Comparison of ENCODE assay signal across 20 mouse cellular contexts in the genomic region with DNA sequence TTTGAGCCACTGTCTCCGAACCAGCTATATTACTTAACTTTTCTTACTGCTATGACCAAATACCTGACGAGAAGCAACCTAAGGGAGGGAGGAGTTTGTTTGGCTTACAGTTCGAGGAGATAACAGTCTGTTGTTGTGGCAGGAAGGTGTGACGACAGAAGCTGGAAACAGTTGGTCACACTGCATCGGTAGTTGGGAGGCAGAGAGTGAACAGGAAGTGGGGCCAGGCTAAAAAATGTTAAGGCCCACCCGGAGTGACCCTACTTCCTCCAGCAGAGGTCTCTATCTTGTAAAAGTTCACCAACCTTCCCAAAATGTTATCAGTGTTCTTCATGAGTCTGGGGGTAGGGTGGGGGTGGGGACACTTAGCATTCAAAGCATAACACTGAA. TPM values are rescaled to one million over a fixed set of nuclear protein-coding genes. Genes with fewer than 3 reads are reported as not detected.
DNase-seq lines count a peak whose midpoint lies in the region; ATAC-seq lines count a peak whose summit lies in the region.
"Had no signal": no experiment of that assay in that cellular context is flagged by ENCODE, and none has a peak within 500 bp of the region (broad histone marks: within the 10 kb centered on the region; RNA-seq: fewer than 3 reads in every experiment).

No protein-coding gene starts in this region.

- H3K4me2 ChIP-seq in midbrain, embryonic 11.5 days: no peak overlapping the region
- no peak overlapping the region for H3K4me2 ChIP-seq in midbrain, embryonic 13.5 days (replicated peaks)
- no peak overlapping the region for H3K4me2 ChIP-seq in liver, embryonic 12.5 days
- H3K4me2 ChIP-seq: embryonic facial prominence, embryonic 15.5 days; forebrain, embryonic 15.5 days; heart, embryonic 12.5 days had no signal

- no peak overlapping the region for H3K9ac ChIP-seq in midbrain, embryonic 11.5 days (ENCODE audit: low read length)
- no peak overlapping the region for H3K9ac ChIP-seq in midbrain, embryonic 13.5 days (replicated peaks)
- no peak overlapping the region for H3K9ac ChIP-seq in liver, embryonic 12.5 days
- H3K9ac ChIP-seq: embryonic facial prominence, embryonic 15.5 days; forebrain, embryonic 15.5 days; heart, embryonic 12.5 days had no signal

- DNase-seq in midbrain, embryonic 11.5 days (ENCODE audit: low spot score, missing footprints): peak; percentile 74
- peak; percentile 55 for DNase-seq in MEL-GATA-1-ER (ENCODE audit: extremely low read depth, low read depth)
- no peak for DNase-seq in thymus, postnatal 10 days (ENCODE audit: low spot score in 2 of 2)
- DNase-seq: adrenal gland, postnatal 25 days; cerebellum, adult 18-20 months; cerebellum, adult 9-11 months; embryo, embryonic 11 days; heart, adult 2 months; heart, postnatal 36 days; kidney, adult 11 months had no signal

- no peak overlapping the region for H3K27ac ChIP-seq in midbrain, embryonic 11.5 days (ENCODE audit: low read depth, low read length)
- H3K27ac ChIP-seq in midbrain, embryonic 13.5 days: no peak overlapping the region
- H3K27ac ChIP-seq in liver, embryonic 12.5 days: no peak overlapping the region
- H3K27ac ChIP-seq: embryonic facial prominence, embryonic 15.5 days; forebrain, embryonic 15.5 days; heart, adult 2 months had no signal

- no peaks in the 10 kb centered on the region for H3K27me3 ChIP-seq in midbrain, embryonic 11.5 days (ENCODE audit: control insufficient read depth, insufficient read depth, low read length)
- H3K27me3 ChIP-seq in midbrain, embryonic 13.5 days: no peaks in the 10 kb centered on the region
- H3K27me3 ChIP-seq in liver, embryonic 12.5 days (replicated peaks): peaks cover 6% of the 10 kb centered on the region
- H3K27me3 ChIP-seq: embryonic facial prominence, embryonic 15.5 days; forebrain, embryonic 15.5 days; heart, embryonic 12.5 days had no signal

- no peaks in the 10 kb centered on the region for H3K36me3 ChIP-seq in midbrain, embryonic 11.5 days (ENCODE audit: control insufficient read depth, insufficient read depth, low read length)
- no peaks in the 10 kb centered on the region for H3K36me3 ChIP-seq in midbrain, embryonic 13.5 days
- H3K36me3 ChIP-seq in liver, embryonic 12.5 days: no peaks in the 10 kb centered on the region
- H3K36me3 ChIP-seq: embryonic facial prominence, embryonic 15.5 days; forebrain, embryonic 10.5 days; forebrain, embryonic 15.5 days; heart, embryonic 12.5 days had no signal

- ATAC-seq in midbrain, embryonic 11.5 days (ENCODE audit: low FRiP score): no peak
- ATAC-seq in midbrain, embryonic 13.5 days: no peak
- ATAC-seq in megakaryocyte, adult 5-6 weeks (ENCODE audit: poor library complexity, severe bottlenecking): peak; percentile 27; the same call in 1 of the 2 replicates
- no peak for ATAC-seq in activated CD4-positive, CD25-positive, alpha-beta regulatory T cell, adult 4 months
- ATAC-seq in liver, embryonic 12.5 days: no peak
- ATAC-seq: forebrain, embryonic 15.5 days; hindbrain, embryonic 16.5 days had no signal

- H3K4me3 ChIP-seq in midbrain, embryonic 11.5 days (ENCODE audit: low read depth, low read length): no peak overlapping the region
- no peak overlapping the region for H3K4me3 ChIP-seq in midbrain, embryonic 13.5 days (replicated peaks)
- H3K4me3 ChIP-seq in liver, embryonic 12.5 days: no peak overlapping the region
- H3K4me3 ChIP-seq: embryonic facial prominence, embryonic 15.5 days; erythroblast, embryonic 14.5 days; forebrain, embryonic 10.5 days; forebrain, embryonic 15.5 days; heart, adult 2 months; heart, embryonic 12.5 days had no signal

- H3K4me1 ChIP-seq in midbrain, embryonic 11.5 days (ENCODE audit: control insufficient read depth, insufficient read depth, low read length): peaks cover 4% of the 10 kb centered on the region; the same call in 1 of the 2 replicates
- peaks cover 4% of the 10 kb centered on the region; the same call in 1 of the 2 replicates for H3K4me1 ChIP-seq in midbrain, embryonic 13.5 days (replicated peaks)
- no peaks in the 10 kb centered on the region for H3K4me1 ChIP-seq in liver, embryonic 12.5 days
- H3K4me1 ChIP-seq: forebrain, embryonic 15.5 days had no signal

- H3K9me3 ChIP-seq in midbrain, embryonic 11.5 days (ENCODE audit: control insufficient read depth, low read length): no peaks in the 10 kb centered on the region
- H3K9me3 ChIP-seq in midbrain, embryonic 13.5 days: no peaks in the 10 kb centered on the region
- H3K9me3 ChIP-seq in liver, embryonic 12.5 days (replicated peaks): no peaks in the 10 kb centered on the region
- H3K9me3 ChIP-seq: embryonic facial prominence, embryonic 15.5 days; forebrain, embryonic 10.5 days; forebrain, embryonic 15.5 days; heart, embryonic 12.5 days had no signal

- 82% methylated on average over 6 of the region's 6 CpGs for WGBS in midbrain, embryonic 11.5 days
- whole genome bisulfite sequencing in midbrain, embryonic 13.5 days: 92% methylated on average over 6 of the region's 6 CpGs
- 21% methylated on average over 6 of the region's 6 CpGs for WGBS in liver, embryonic 12.5 days (ENCODE audit: insufficient replicate concordance)

RNA-seq across cellular contexts. Expression of a gene that starts 51.6 kb away (rescaled TPM):
- 2.4 and 3.3 TPM in 2 replicates for polyA plus RNA-seq in midbrain, embryonic 11.5 days (2014; fragmentation: Nextera tagmentation; extraction: Ambion mirVana)
- 2.3 and 3.7 TPM in 2 replicates for polyA plus RNA-seq in midbrain, embryonic 13.5 days (2015; fragmentation: Nextera tagmentation; extraction: Ambion mirVana)
- 6.4 and 6.8 TPM in 2 replicates for total RNA-seq in megakaryocyte, adult 5-6 weeks (2015)
- total RNA-seq in megakaryocyte, adult 5-6 weeks (2017): 5.2 and 10.8 TPM in 2 replicates
- 1 to 10 TPM; 2.9 to 3.8 TPM for polyA plus RNA-seq in activated CD4-positive, CD25-positive, alpha-beta regulatory T cell, adult 4 months (2017; shearing (Covaris generic))
- 2.4 and 3.1 TPM in 2 replicates for polyA plus RNA-seq in liver, embryonic 12.5 days (2016; fragmentation: Nextera tagmentation; extraction: Ambion mirVana)

RNA-seq across cellular contexts. Expression of a gene that starts 56.6 kb away (rescaled TPM):
- polyA plus RNA-seq in midbrain, embryonic 11.5 days (2014; fragmentation: Nextera tagmentation; extraction: Ambion mirVana): 425 and 498 TPM in 2 replicates
- 517 and 614 TPM in 2 replicates for polyA plus RNA-seq in midbrain, embryonic 13.5 days (2015; fragmentation: Nextera tagmentation; extraction: Ambion mirVana)
- 246 and 264 TPM in 2 replicates for total RNA-seq in megakaryocyte, adult 5-6 weeks (2015)
- total RNA-seq in megakaryocyte, adult 5-6 weeks (2017): 158 and 170 TPM in 2 replicates
- polyA plus RNA-seq in activated CD4-positive, CD25-positive, alpha-beta regulatory T cell, adult 4 months (2017; shearing (Covaris generic)): 10 to 100 TPM; 81.8 to 88.3 TPM
- polyA plus RNA-seq in liver, embryonic 12.5 days (2016; fragmentation: Nextera tagmentation; extraction: Ambion mirVana): 56.4 and 61.6 TPM in 2 replicates

Comparison
In these comparisons a context has a peak if more than half of its experiments do, and no peak if none do; other contexts are left out.
1. DNase-seq: peak in midbrain, embryonic 11.5 days (single experiment) and MEL-GATA-1-ER (single experiment); none in thymus, postnatal 10 days (0 of 2).